ENCODE assay signal across 10 mouse cellular contexts in the genomic region with DNA sequence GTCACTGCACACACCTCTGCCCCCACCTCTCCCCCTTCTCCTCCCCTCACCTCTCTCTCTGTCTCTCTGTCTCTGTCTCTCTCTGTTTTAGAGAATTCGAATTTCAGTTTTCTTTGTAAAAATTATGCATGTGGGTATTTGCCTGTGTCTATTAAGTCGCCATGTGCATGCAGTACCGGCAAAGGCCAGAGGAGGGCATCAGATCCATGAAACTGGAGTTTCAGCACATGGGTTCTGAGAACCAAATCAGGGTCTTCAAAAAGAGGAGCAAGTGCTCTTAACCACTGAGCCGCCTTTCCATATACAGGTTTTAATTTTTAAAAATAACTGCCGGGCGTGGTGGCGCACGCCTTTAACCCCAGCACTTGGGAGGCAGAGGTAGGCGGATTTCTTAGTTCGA. TPM values are rescaled to one million over a fixed set of nuclear protein-coding genes. Genes with fewer than 3 reads are reported as not detected.
DNase-seq lines count a peak whose midpoint lies in the region; TF ChIP-seq lines count a peak whose summit lies in the region.
"Had no signal": no experiment of that assay in that cellular context is flagged by ENCODE, and none has a peak within 500 bp of the region (broad histone marks: within the 10 kb centered on the region; RNA-seq: fewer than 3 reads in every experiment).

No protein-coding gene starts in this region.

- no peaks in the 10 kb centered on the region for H3K79me2 ChIP-seq in liver, adult 2 months (ENCODE audit: control insufficient read depth, insufficient read depth, low read length)

- peak; percentile 56 for DNase-seq in gastrocnemius, adult 2 months
- DNase-seq in gastrocnemius, postnatal 14 days, result no peak
- peak; percentile 35 for DNase-seq in ovary, postnatal 36 days (ENCODE audit: low spot score)
- DNase-seq in ovary, postnatal 10 days (ENCODE audit: low spot score), result no peak
- peak; percentile 53 for DNase-seq in c-Kit-positive CD71-negative TER-119-negative erythroid progenitor cells, embryonic 14.5 days (ENCODE audit: low read depth)
- peak; percentile 39 for DNase-seq in liver, adult 2 months (ENCODE audit: extremely low read depth, low read depth, low spot score)
- peak; percentile 48 to 82 for DNase-seq in spleen, postnatal 4 days (ENCODE audit: low spot score in 2 of 2)
- DNase-seq in right cerebral cortex, postnatal 36 days (ENCODE audit: low spot score in 2 of 2), result no peak

- H3K27ac ChIP-seq in gastrocnemius, adult 2 months, result no peak overlapping the region
- no peak overlapping the region for H3K27ac ChIP-seq in liver, adult 2 months (replicated peaks; ENCODE audit: insufficient read depth, low read depth, low read length)
- H3K27ac ChIP-seq: embryonic facial prominence, embryonic 13.5 days; neural tube, embryonic 12.5 days had no signal

- intact Hi-C loops in gastrocnemius, adult 2 months (cut with DNase I), result loop anchor here (1.0 kb wide), 1 partner anchor 305 kb away; no protein-coding TSS in a partner anchor
- intact Hi-C loops in gastrocnemius, postnatal 14 days (cut with DNase I; ENCODE audit: low total_unique reads), result no loop called here

- WGBS in liver, adult 2 months, result 81% methylated on average over 10 of the region's 10 CpGs

- TF ChIP-seq POLR2A in liver, adult 2 months (IDR thresholded peaks at IDR 0.05; ENCODE audit: extremely low read depth, insufficient read depth, low read length), result no peak

- H3K9ac ChIP-seq in liver, adult 2 months (ENCODE audit: low read depth, low read length), result no peak overlapping the region
- H3K9ac ChIP-seq: embryonic facial prominence, embryonic 13.5 days; neural tube, embryonic 12.5 days had no signal

- H3K36me3 ChIP-seq in liver, adult 2 months (ENCODE audit: control insufficient read depth, insufficient read depth, low read length), result no peaks in the 10 kb centered on the region
- H3K36me3 ChIP-seq: embryonic facial prominence, embryonic 13.5 days; neural tube, embryonic 12.5 days had no signal

- H3K4me3 ChIP-seq in gastrocnemius, adult 2 months, result no peak overlapping the region
- H3K4me3 ChIP-seq in liver, adult 2 months (ENCODE audit: insufficient read depth, low read depth, low read length), result no peak overlapping the region
- H3K4me3 ChIP-seq: embryonic facial prominence, embryonic 13.5 days; neural tube, embryonic 12.5 days had no signal

- no peaks in the 10 kb centered on the region for H3K27me3 ChIP-seq in liver, adult 2 months (ENCODE audit: control insufficient read depth, insufficient read depth, low read length)
- H3K27me3 ChIP-seq: embryonic facial prominence, embryonic 13.5 days; neural tube, embryonic 12.5 days had no signal

- no peaks in the 10 kb centered on the region for H3K4me1 ChIP-seq in liver, adult 2 months (ENCODE audit: control insufficient read depth, insufficient read depth, low read length)
- H3K4me1 ChIP-seq: neural tube, embryonic 12.5 days had no signal

- peak; percentile 68 for TF ChIP-seq CTCF in gastrocnemius, adult 2 months (IDR thresholded peaks at IDR 0.05)
- peak; percentile 61; the same call in 1 of the 2 replicates for TF ChIP-seq CTCF in liver, adult 2 months (IDR thresholded peaks at IDR 0.05; ENCODE audit: low read depth, low read length)

RNA-seq across cellular contexts. Expression of gene Plb1, which starts 17.0 kb away (rescaled TPM):
- 1 to 10 TPM in 1 of 2 experiments, under 1 TPM in 1; 0.97 to 1.3 TPM for total RNA-seq in gastrocnemius, adult 2 months (2021)
- 1 to 10 TPM; 3.3 to 4.0 TPM for total RNA-seq in gastrocnemius, postnatal 14 days (2021)
- under 0.01 and 0.07 TPM in 2 replicates for total RNA-seq in liver, adult 2 months (2014; rRNA removed)
- 0.02 TPM in 1 of 2 replicates, not detected in the other for polyA plus RNA-seq in liver, adult 2 months (2012; rRNA removed)
- polyA plus RNA-seq: neural tube, embryonic 12.5 days had no signal

Comparison
In these comparisons a context has a peak if more than half of its experiments do, and no peak if none do; other contexts are left out.
1. DNase-seq: peak in gastrocnemius, adult 2 months (single experiment), ovary, postnatal 36 days (single experiment), c-Kit-positive CD71-negative TER-119-negative erythroid progenitor cells, embryonic 14.5 days (single experiment), liver, adult 2 months (single experiment) and spleen, postnatal 4 days (2 of 2); none in gastrocnemius, postnatal 14 days (single experiment), ovary, postnatal 10 days (single experiment) and right cerebral cortex, postnatal 36 days (0 of 2).